Mouse (Mus musculus) kidney, embryonic 15.5 days (tissue): ENCODE measurements at regions not wholly inside any gene's neighbourhood (a gene's known extent, or its start where the extent isn't known, plus 50 kb on each side); places are given as distances from the start of the nearest gene placed in this dataset.
A peak's percentile ranks its signal among the peaks of the same experiment; 100 is the strongest.

Experiments used
- ATAC-seq: fragments of 200-750 bp; cut with Nextera tagmentation; replicated peaks from 2 replicates; pipeline ENCODE4 v1.8.0; 2017; ENCODE audit warnings: moderate TSS enrichment; ENCODE audit not compliant: low FRiP score
- H3K27ac ChIP-seq: fragments of 300-500 bp; sonication (generic); 2 replicates; pipeline ENCODE4 v1.5.1; 2015; ENCODE audit warnings: mild to moderate bottlenecking, inconsistent platforms
- H3K27me3 ChIP-seq: fragments of 300-500 bp; sonication (generic); 2 replicates; pipeline ENCODE4 v1.6.1; 2015; ENCODE audit warnings: inconsistent platforms
- H3K36me3 ChIP-seq: fragments of 300-500 bp; sonication (generic); 2 replicates; pipeline ENCODE4 v1.6.1; 2015; ENCODE audit warnings: inconsistent platforms
- H3K4me1 ChIP-seq: fragments of 300-500 bp; sonication (generic); 2 replicates; pipeline ENCODE4 v1.6.1; 2015; ENCODE audit warnings: inconsistent platforms
- H3K4me2 ChIP-seq: fragments of 300-500 bp; sonication (generic); 2 replicates; pipeline ENCODE4 v1.6.1; 2015; ENCODE audit warnings: moderate library complexity, mild to moderate bottlenecking, inconsistent platforms
- H3K4me3 ChIP-seq: fragments of 300-500 bp; sonication (generic); replicated peaks from 2 replicates; pipeline ENCODE4 v1.5.1; 2015; ENCODE audit warnings: mild to moderate bottlenecking, inconsistent platforms
- H3K9ac ChIP-seq: fragments of 300-500 bp; sonication (generic); 2 replicates; pipeline ENCODE4 v1.6.1; 2015; ENCODE audit warnings: mild to moderate bottlenecking, inconsistent platforms
- H3K9me3 ChIP-seq: fragments of 300-500 bp; sonication (generic); replicated peaks from 2 replicates; pipeline ENCODE4 v1.6.1; 2016; ENCODE audit warnings: inconsistent platforms
- WGBS: fragments of 180-500 bp; shearing (Covaris S2); methylation state at CpG from one replicate; pipeline ENCODE4 v1.1.7; 2015; ENCODE audit warnings: mixed read lengths; 5-methylcytosine and 5-hydroxymethylcytosine counted together

DNA sequence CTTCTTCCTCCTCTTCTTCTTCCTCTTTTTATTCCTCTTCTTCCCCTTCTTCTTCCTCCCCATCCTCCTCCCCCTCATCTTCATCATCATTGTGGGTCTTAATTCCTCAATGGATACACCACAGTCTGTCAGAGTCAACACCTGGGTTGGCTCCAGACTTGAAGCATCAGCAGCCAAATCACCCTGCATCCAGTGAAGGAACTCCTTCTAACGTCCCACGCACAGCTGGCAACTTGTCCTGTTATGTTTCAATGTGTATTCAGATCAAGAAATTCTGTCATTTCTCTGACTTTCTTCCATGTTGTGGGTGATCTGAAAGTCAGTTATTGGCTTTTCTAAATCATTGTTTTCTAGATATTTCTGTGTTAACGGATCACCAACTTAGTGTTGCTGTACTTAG is 312.9 kb downstream of the Ptpru start:
- Histone ChIP-seq H3K27ac (no peak overlapping the region), H3K36me3 (no peaks in the 10 kb centered on the region), H3K4me2 (no peak overlapping the region), H3K4me1 (no peaks in the 10 kb centered on the region), H3K9me3 (no peaks in the 10 kb centered on the region), H3K27me3 (peaks cover 4% of the 10 kb centered on the region; the same call in 1 of the 2 replicates), H3K4me3 (no peak overlapping the region), H3K9ac (no peak overlapping the region)
- WGBS, result 80% methylated on average over 3 of the region's 3 CpGs
- no peak for ATAC-seq

DNA sequence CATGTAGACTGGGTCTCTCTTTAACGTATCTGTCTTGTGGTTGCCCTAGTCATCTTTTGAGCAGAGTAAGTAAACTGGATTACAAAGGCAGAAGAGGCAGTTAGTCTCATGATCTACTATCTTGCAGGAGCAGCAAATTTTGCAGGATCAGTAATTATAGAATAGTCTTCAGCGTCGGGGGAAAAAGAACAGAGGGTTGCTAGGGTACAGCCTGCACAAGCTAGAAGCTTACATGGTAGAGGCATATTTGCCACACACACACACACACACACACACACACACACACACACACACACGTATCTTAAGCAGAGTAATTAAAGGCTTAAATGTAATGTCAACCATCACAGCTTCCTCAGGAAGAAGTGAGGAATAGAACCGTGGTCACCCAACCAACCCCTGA is 307.6 kb downstream of the Ptpru start:
- 51% methylated on average over 5 of the region's 5 CpGs for WGBS
- H3K27me3 ChIP-seq, result no peaks in the 10 kb centered on the region
- no peak overlapping the region for H3K4me3 ChIP-seq
- no peak overlapping the region for H3K9ac ChIP-seq
- H3K36me3 ChIP-seq, result no peaks in the 10 kb centered on the region
- ATAC-seq, result no peak
- H3K4me2 ChIP-seq, result no peak overlapping the region
- H3K27ac ChIP-seq, result no peak overlapping the region
- H3K4me1 ChIP-seq, result peaks cover 3% of the 10 kb centered on the region; the same call in 1 of the 2 replicates
- H3K9me3 ChIP-seq, result no peaks in the 10 kb centered on the region

DNA sequence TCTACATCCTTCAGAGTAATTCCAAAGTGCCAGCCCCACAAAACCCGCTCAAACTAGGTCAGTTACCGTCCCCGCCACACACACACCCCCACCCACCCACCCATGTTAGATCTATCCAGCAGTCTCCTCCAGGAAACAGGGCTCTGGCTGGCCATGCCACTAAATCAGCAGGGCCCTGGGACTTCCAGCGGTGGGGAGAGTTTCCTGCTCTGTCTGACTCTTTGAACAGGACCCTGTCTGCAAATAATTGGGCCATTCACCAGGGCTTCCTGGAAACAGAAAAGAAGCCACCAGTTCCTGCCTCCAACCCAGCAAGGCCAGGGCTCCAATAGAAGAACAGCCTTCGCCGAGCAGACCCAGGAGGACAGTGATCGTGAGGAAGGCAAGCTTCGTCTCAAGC is 307.1 kb downstream of the Ptpru start:
- no peak overlapping the region for H3K4me2 ChIP-seq
- 45% methylated on average over 8 of the region's 8 CpGs for WGBS
- H3K4me1 ChIP-seq, result peaks cover 3% of the 10 kb centered on the region; the same call in 1 of the 2 replicates
- no peaks in the 10 kb centered on the region for H3K36me3 ChIP-seq
- 0 out of 2 replicates have a peak overlapping the region, but pooled peaks have one; percentile 18 for H3K27ac ChIP-seq
- ATAC-seq, result no peak; the same call in 1 of the 2 replicates
- no peaks in the 10 kb centered on the region for H3K9me3 ChIP-seq
- H3K4me3 ChIP-seq, result no peak overlapping the region
- H3K9ac ChIP-seq, result no peak overlapping the region
- H3K27me3 ChIP-seq, result no peaks in the 10 kb centered on the region

DNA sequence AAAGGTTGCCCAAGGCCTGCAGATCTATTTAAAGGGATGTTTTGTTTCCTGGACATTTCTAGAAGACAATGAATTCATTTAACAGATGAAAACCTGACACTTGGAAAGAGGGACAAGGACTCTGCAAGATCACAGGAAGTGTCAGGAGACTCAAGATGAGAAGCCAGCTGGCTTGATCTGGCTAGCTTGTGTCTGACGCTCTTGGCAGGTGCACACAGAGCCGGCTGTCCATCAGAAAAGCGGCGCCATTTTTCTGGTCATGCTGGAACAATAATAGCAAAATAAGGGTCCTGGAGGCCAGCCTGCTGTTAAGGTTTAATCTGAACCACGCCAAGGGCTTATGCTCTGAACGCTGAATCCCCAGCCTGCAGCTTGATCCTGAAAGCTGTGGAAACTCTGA is 303.3 kb downstream of the Ptpru start:
- H3K4me2 ChIP-seq, result no peak overlapping the region
- no peaks in the 10 kb centered on the region for H3K9me3 ChIP-seq
- H3K27ac ChIP-seq, result no peak overlapping the region
- no peak overlapping the region for H3K4me3 ChIP-seq
- H3K9ac ChIP-seq, result no peak overlapping the region
- H3K4me1 ChIP-seq, result peaks cover 13% of the 10 kb centered on the region
- no peaks in the 10 kb centered on the region for H3K36me3 ChIP-seq
- no peak for ATAC-seq
- no peaks in the 10 kb centered on the region for H3K27me3 ChIP-seq
- 87% methylated on average over 6 of the region's 6 CpGs for WGBS

DNA sequence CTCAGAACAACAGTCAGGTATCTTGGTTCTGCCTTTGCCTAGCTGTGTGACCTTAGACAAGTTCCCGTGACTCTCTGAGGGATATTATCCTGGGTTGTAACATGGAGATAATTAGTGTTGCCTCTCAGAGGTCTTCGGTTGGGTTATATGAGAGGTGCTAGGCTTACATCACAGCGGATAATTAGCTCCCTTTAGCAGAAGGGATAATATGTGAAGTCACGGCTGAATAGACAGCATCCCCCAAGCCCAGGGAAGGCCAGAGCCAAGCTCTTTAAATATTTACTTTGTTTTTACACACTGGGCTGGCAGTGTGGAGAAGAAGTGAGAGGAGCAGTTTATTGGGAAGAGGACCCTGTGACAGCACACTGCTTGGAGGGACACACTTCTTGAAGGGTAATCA is 299.9 kb downstream of the Ptpru start:
- 40% methylated on average over 4 of the region's 4 CpGs for WGBS
- H3K4me2 ChIP-seq, result no peak overlapping the region
- H3K9me3 ChIP-seq, result no peaks in the 10 kb centered on the region
- no peak overlapping the region for H3K9ac ChIP-seq
- H3K36me3 ChIP-seq, result no peaks in the 10 kb centered on the region
- no peaks in the 10 kb centered on the region for H3K27me3 ChIP-seq
- H3K4me3 ChIP-seq, result no peak overlapping the region
- no peak overlapping the region for H3K27ac ChIP-seq
- peaks cover 13% of the 10 kb centered on the region for H3K4me1 ChIP-seq
- peak; percentile 56 for ATAC-seq

DNA sequence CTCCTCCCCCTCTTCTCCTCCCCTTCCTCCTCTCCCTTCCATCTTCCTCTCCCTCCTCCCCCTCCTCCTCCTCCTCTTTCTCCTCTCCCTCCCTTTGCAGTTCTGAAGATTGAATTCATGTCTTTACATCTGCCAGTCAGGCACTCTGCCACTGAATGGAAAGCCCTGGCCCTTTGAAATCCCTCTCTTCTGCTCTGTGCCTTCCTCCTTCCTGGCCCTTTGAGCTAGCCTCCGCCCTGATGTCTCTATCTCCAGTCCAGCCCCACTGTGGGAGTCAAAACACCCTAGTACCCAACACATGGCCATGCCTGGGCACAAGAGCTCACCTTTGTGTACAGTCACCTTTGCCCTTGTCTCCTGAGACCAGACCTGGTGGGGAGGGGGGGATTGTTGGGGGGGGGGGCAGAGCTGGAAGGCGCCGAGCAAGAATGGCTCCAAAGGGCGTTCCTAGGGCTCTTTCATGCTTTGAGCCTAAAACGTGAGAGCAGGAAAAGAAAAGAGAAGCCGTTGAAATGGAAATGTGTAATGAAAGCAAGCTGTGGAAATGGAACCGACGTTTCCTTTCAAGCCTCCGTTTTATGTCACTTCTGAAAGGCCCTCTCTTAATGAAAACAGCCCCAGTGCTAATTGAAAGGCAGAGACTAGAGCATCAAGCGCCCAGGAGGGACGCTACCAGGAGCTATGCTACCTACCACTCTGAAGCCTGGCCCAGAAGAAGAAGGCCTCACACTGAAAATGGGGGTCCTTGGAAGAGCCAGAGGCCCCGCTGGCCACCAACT is 291.5 kb downstream of the Ptpru start:
- no peak overlapping the region for H3K4me2 ChIP-seq
- no peak for ATAC-seq
- H3K27me3 ChIP-seq, result no peaks in the 10 kb centered on the region
- H3K36me3 ChIP-seq, result no peaks in the 10 kb centered on the region
- H3K9me3 ChIP-seq, result no peaks in the 10 kb centered on the region
- 41% methylated on average over 12 of the region's 12 CpGs for WGBS
- peaks cover 11% of the 10 kb centered on the region; the same call in 1 of the 2 replicates for H3K4me1 ChIP-seq
- H3K9ac ChIP-seq, result no peak overlapping the region
- no peak overlapping the region for H3K4me3 ChIP-seq
- no peak overlapping the region for H3K27ac ChIP-seq

DNA sequence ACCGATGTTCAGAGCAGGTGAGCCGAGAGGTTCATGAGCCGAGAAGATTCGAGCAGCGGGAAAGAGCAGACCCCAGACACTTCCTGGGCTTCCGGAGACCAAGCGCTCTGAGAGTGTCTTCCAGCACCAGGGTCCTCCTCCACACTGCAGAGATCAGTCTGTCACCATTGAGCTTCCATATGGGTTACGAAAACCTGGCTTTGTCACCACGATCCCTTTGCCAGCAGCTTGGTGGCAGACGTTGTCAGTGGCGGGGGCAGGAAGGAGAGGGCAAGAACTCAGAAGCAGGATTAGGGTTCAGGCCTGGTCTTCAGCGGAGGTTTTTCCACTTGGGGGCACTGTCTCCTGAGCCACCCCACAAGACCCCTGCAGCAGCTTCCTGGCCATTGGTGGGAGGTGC is 288.5 kb downstream of the Ptpru start:
- H3K4me2 ChIP-seq, result no peak overlapping the region
- H3K36me3 ChIP-seq, result no peaks in the 10 kb centered on the region
- no peaks in the 10 kb centered on the region for H3K27me3 ChIP-seq
- WGBS, result 77% methylated on average over 12 of the region's 12 CpGs
- no peak overlapping the region for H3K4me3 ChIP-seq
- no peak overlapping the region for H3K9ac ChIP-seq
- H3K9me3 ChIP-seq, result no peaks in the 10 kb centered on the region
- peaks cover 6% of the 10 kb centered on the region; the same call in 1 of the 2 replicates for H3K4me1 ChIP-seq
- H3K27ac ChIP-seq, result no peak overlapping the region
- ATAC-seq, result no peak

DNA sequence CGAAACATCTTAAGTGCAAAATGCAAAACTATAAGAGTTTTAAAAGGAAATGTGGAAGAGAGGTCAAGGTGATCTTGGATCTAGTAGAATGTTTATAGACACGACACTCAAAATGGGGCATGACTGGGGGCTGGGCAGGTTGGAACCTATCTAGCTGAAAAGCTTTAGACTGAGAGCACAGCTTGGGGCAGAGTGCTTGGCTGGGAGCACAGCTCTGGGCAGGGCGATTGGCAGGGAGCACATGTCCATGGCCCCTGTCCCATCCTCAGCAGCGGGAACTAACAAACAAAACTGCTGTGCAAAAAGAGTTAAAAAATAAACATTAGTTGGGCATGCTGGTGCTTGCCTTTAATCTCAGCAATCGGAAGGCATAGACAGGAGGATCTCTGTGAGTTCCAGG is 279.6 kb downstream of the Ptpru start:
- Histone ChIP-seq H3K27ac (no peak overlapping the region), H3K36me3 (no peaks in the 10 kb centered on the region), H3K4me3 (no peak overlapping the region), H3K9me3 (no peaks in the 10 kb centered on the region), H3K9ac (no peak overlapping the region), H3K27me3 (no peaks in the 10 kb centered on the region), H3K4me1 (peaks cover 6% of the 10 kb centered on the region), H3K4me2 (no peak overlapping the region)
- WGBS, result 86% methylated on average over 5 of the region's 5 CpGs
- no peak for ATAC-seq

DNA sequence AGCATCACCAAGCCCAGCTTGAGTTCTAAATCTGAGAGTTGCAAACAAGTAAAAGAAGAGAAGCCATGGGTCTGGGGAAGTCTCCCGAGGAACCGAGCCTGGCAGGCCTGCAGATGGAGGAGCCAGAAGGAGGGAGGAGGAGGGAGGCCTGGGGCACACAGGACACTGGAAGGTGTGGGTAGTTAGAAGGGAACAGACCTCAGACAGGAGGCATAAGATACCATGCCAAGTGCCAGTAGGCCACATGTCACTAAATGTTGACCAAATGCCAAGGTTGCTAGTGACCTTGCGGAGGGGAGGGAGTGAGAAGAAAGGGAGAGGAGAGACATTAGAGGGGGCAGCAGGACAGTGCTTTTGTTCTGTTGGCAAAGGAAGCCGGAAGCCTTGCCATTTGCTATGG is 274.2 kb downstream of the Ptpru start:
- Histone ChIP-seq H3K27me3 (no peaks in the 10 kb centered on the region), H3K27ac (no peak overlapping the region), H3K9ac (no peak overlapping the region), H3K4me1 (peaks cover 9% of the 10 kb centered on the region), H3K4me2 (no peak overlapping the region), H3K36me3 (no peaks in the 10 kb centered on the region), H3K4me3 (no peak overlapping the region), H3K9me3 (no peaks in the 10 kb centered on the region)
- ATAC-seq, result no peak
- 63% methylated on average over 4 of the region's 4 CpGs for WGBS

DNA sequence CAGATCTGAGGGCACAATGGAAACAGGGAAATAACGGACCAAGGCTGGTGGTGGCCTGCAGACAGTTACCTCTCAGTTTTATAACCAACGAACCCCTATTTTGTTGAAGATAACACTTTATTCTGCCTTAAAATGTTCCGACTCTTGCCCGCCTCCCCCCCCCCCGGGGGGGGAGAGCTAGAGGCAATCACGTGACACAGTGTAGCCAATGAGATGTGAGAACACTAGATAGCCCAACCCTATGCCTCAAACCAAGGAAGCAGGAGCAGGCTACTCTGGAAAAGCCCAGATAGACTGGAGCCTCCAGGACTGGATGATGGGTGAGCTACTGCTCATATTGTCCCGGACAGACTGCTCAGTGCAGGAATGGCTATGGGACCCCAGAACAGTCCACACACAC is 272.9 kb downstream of the Ptpru start:
- H3K27ac ChIP-seq, result no peak overlapping the region
- WGBS, result 76% methylated on average over 7 of the region's 7 CpGs
- ATAC-seq, result no peak

DNA sequence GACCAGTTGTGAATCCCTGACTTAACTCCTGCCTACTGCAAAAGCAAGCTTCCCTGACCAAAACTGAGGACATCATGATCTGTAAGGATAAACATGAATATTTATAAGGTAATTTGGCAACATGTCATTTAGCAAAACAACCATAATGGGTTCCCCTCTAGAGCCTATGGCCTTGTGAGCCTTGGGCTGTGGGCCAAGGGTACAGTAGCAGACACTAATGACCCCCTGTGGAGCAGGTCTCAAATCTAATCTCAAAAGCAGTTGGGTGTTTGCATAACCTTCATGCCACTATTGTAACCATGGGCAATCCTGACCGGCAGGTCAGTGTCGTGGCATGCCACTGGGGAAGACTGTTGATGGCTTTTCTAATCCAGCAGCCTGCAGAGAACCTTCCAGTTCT is 270.8 kb downstream of the Ptpru start:
- Histone ChIP-seq H3K9me3 (no peaks in the 10 kb centered on the region), H3K9ac (no peak overlapping the region), H3K4me1 (peaks cover 9% of the 10 kb centered on the region), H3K36me3 (no peaks in the 10 kb centered on the region), H3K4me2 (no peak overlapping the region), H3K4me3 (no peak overlapping the region), H3K27ac (no peak overlapping the region), H3K27me3 (no peaks in the 10 kb centered on the region)
- 73% methylated on average over 2 of the region's 2 CpGs for WGBS
- ATAC-seq, result no peak

More for the DNA sequence above, 272.9 kb downstream of the Ptpru start:
- Histone ChIP-seq H3K4me3 (no peak overlapping the region), H3K36me3 (no peaks in the 10 kb centered on the region), H3K9me3 (no peaks in the 10 kb centered on the region), H3K4me2 (no peak overlapping the region), H3K9ac (no peak overlapping the region), H3K27me3 (no peaks in the 10 kb centered on the region), H3K4me1 (peaks cover 9% of the 10 kb centered on the region)

DNA sequence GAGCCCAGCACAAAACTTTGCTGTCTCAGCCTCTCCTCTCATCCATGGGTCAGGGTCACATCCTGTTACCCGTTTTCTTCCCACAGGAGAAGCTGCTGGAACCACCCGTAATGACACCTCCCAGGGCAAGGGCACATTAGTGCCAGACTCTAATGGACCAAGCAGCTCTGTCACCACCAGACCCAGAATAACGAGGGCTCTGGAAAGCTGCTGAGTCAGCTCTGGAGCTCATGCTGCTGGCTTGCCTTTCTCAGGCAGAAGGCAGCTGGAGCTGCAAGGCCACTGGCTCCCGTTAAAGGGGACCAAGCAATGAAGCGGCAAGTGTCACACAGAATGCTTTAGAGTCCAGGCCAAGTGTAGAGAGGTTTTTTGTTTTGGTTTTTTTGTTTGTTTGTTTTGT is 268.9 kb downstream of the Ptpru start:
- ATAC-seq, result no peak
- Histone ChIP-seq H3K27ac (no peak overlapping the region), H3K4me3 (no peak overlapping the region), H3K9ac (no peak overlapping the region), H3K36me3 (no peaks in the 10 kb centered on the region), H3K9me3 (no peaks in the 10 kb centered on the region), H3K27me3 (no peaks in the 10 kb centered on the region), H3K4me1 (peaks cover 4% of the 10 kb centered on the region; the same call in 1 of the 2 replicates), H3K4me2 (no peak overlapping the region)
- 13% methylated on average over 5 of the region's 5 CpGs for WGBS

DNA sequence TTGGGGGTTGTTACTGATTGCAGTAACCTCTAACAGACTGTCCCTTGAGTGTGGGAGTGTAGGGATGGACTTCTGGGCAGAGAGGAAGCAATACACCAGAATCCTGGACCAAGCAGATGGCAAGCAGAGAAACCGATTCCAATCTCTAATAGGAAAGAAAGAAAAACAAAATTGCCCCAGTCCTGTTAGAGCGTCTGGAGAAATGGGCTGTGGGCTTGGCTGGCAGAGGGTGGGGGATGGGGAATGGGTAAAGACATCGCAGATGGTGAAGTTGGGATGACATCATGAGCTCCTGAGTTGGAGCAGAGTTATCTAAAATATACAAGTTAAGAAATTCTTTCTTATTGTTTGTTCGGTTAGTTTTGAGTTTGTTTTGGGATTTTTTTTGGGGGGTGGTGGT is 260.5 kb downstream of the Ptpru start:
- H3K27ac ChIP-seq, result no peak overlapping the region
- H3K9ac ChIP-seq, result no peak overlapping the region
- WGBS, result 67% methylated on average over 4 of the region's 4 CpGs
- H3K4me1 ChIP-seq, result no peaks in the 10 kb centered on the region
- no peak for ATAC-seq
- no peaks in the 10 kb centered on the region for H3K36me3 ChIP-seq
- H3K9me3 ChIP-seq, result no peaks in the 10 kb centered on the region
- no peak overlapping the region for H3K4me3 ChIP-seq
- H3K27me3 ChIP-seq, result peaks cover 4% of the 10 kb centered on the region; the same call in 1 of the 2 replicates
- no peak overlapping the region for H3K4me2 ChIP-seq
